Mouse (Mus musculus) stomach, postnatal 0 days (tissue): ENCODE measurements around the gene Kif2a.

Experiments
- CTCF ChIP-seq: IDR thresholded peaks from 2 replicates; pipeline ENCODE4 v1.5.1; 2016; ENCODE audit warnings: antibody characterized with exemption, low read depth, mild to moderate bottlenecking, moderate library complexity
- EP300 ChIP-seq: optimal IDR thresholded peaks from 2 replicates; pipeline ENCODE3; 2016; ENCODE audit warnings: antibody characterized with exemption

DNA sequence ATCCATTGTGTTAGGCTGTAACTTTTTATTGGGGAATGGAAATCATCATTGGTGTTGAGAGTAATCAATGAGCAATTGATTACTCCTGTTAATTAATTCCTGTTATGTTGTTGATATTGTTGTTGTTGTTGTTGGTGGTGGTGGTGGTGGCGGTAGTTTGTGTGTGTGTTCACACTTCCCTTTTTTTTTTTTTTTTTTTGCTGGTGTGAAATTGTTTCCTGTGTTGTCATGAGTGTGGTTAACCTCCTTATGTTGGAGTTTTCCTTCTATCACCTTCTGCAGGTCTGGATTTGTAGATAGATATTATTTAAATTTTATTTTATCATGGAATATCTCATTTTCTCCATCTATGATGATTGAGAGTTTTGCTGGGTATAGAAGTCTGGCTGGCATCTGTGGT, 47.1 kb upstream of the Kif2a start:
- no peak for TF ChIP-seq CTCF
- no peak for TF ChIP-seq EP300
